Mouse (Mus musculus): ENCODE data around the gene Med25.

DNA sequence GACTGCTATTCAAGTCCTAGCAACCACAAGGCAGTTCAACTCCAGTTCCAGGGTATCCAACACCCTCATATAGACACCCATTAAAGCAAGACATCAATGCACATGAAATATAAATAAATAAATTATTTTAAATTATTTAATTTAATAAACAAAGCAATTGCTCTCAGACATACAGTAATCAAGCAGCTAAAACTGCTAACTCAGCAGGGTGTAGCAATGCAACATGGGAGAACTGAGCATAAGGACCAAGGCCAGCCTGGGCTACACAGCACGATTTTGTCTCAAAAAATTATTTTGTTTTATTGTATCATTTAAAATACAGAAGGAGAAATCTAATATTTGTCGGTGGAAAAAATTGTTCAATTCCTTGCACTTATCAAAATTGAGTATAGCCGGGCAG lies 1.7 kb upstream of the Med25 start:
- no peak for TF ChIP-seq CTCF (IDR thresholded peaks at IDR 0.05; ENCODE audit: extremely low read depth, insufficient read length, insufficient replicate concordance, low read depth, low read length)
- no peak for TF ChIP-seq POLR2A (IDR thresholded peaks at IDR 0.05; ENCODE audit: low read depth, low read length)

Data from small intestine, adult 2 months (tissue).